ENCODE assay signal across 11 mouse cellular contexts in the genomic region with DNA sequence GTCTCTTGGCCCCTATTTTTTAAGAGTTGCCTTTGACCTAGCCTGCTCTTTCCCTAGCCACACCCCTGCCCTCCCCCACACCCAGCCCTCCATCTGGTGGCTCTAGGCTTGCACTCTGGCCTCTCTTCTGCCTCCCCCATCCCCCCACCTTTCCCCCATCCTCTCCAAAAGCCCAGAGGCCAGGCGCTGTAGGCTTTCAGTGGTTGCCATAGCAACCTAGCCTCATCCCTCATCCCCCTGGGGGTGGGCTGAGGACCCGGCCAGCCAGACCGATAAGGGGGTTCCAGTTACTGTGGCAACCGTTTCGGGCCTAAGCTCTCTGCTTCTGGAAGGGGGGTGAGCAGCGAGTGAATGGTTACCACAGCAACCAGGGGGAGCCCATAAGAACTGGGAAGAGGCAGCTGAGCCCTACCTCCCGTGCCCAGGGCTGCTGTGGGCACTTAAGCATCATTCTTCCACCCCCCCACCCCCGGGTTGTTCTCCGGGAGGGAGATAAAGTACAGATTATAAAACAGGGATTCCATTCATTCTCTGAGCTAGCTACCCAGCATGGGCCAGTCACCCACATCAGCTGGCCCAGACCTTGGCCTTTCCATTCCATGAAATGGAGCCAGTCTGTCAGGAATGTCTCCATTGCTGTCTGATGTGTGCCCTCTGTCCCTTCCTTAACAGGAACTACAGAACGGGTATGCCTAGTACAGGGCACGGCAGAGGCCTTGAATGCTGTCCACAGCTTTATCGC. TPM values are rescaled to one million over a fixed set of nuclear protein-coding genes. Genes with fewer than 3 reads are reported as not detected.
DNase-seq lines count a peak whose midpoint lies in the region; ATAC-seq and TF ChIP-seq lines count a peak whose summit lies in the region.
"Had no signal": no experiment of that assay in that cellular context is flagged by ENCODE, and none has a peak within 500 bp of the region (broad histone marks: within the 10 kb centered on the region; RNA-seq: fewer than 3 reads in every experiment).

No protein-coding gene starts in this region.

- H3K9ac ChIP-seq in forebrain, embryonic 12.5 days: no peak overlapping the region
- H3K9ac ChIP-seq in midbrain, embryonic 16.5 days (ENCODE audit: low read depth, low read length): peak overlapping the region; percentile 43

- peak overlapping the region; percentile 48 for H3K4me2 ChIP-seq in forebrain, embryonic 12.5 days
- H3K4me2 ChIP-seq in midbrain, embryonic 16.5 days (ENCODE audit: low read length): peak overlapping the region; percentile 47

- TF ChIP-seq CTCF in lung, adult 2 months (IDR thresholded peaks at IDR 0.05; ENCODE audit: insufficient read depth, low read length): no peak

- H3K36me3 ChIP-seq in forebrain, embryonic 12.5 days (replicated peaks): peaks cover 54% of the 10 kb centered on the region
- peaks cover 17% of the 10 kb centered on the region for H3K36me3 ChIP-seq in midbrain, embryonic 16.5 days (ENCODE audit: control insufficient read depth, insufficient read depth, low read length)

- H3K4me1 ChIP-seq in forebrain, embryonic 12.5 days: peaks cover 49% of the 10 kb centered on the region
- peaks cover 38% of the 10 kb centered on the region for H3K4me1 ChIP-seq in midbrain, embryonic 16.5 days (ENCODE audit: control insufficient read depth, insufficient read depth, low read length)
- H3K4me1 ChIP-seq in lung, adult 2 months (ENCODE audit: control insufficient read depth, insufficient read depth, low read length): peaks cover 21% of the 10 kb centered on the region

- 14% methylated on average over 12 of the region's 12 CpGs for WGBS in forebrain, embryonic 12.5 days
- 7% methylated on average over 12 of the region's 12 CpGs for WGBS in midbrain, embryonic 16.5 days
- WGBS in lung, adult 2 months: 38% methylated on average over 12 of the region's 12 CpGs

- peak; percentile 95 for ATAC-seq in forebrain, embryonic 12.5 days (ENCODE audit: low FRiP score)
- ATAC-seq in midbrain, embryonic 16.5 days: peak; percentile 88

- peak; percentile 58 to 78 for DNase-seq in frontal cortex, postnatal 10 days (ENCODE audit: low spot score in 2 of 2)
- DNase-seq in frontal cortex, postnatal 36 days (ENCODE audit: low spot score in 2 of 2): no peak
- peak; percentile 70 for DNase-seq in ES-CJ7 (ENCODE audit: low read depth, low spot score)
- DNase-seq in adrenal gland, postnatal 10 days: no peak
- no peak for DNase-seq in lung, adult 2 months
- DNase-seq in testis, postnatal 14 days (ENCODE audit: low spot score): no peak
- DNase-seq: B cell, adult 2 months; kidney, adult 8-10 months had no signal

- peak overlapping the region; percentile 96 for H3K27ac ChIP-seq in forebrain, embryonic 12.5 days
- peak overlapping the region; percentile 92 for H3K27ac ChIP-seq in midbrain, embryonic 16.5 days (ENCODE audit: low read length)

- no peaks in the 10 kb centered on the region for H3K27me3 ChIP-seq in forebrain, embryonic 12.5 days
- H3K27me3 ChIP-seq in midbrain, embryonic 16.5 days (ENCODE audit: control insufficient read depth, insufficient read depth, low read depth, low read length): no peaks in the 10 kb centered on the region

- no peak for TF ChIP-seq POLR2A in lung, adult 2 months (IDR thresholded peaks at IDR 0.05; ENCODE audit: borderline replicate concordance, extremely low read depth, low read depth, low read length)

- peak overlapping the region; percentile 8 for H3K4me3 ChIP-seq in forebrain, embryonic 12.5 days (replicated peaks)
- 0 out of 2 replicates have a peak overlapping the region, but pooled peaks have one; percentile 5 for H3K4me3 ChIP-seq in midbrain, embryonic 16.5 days (ENCODE audit: low read depth, low read length)
- H3K4me3 ChIP-seq in lung, adult 2 months (replicated peaks; ENCODE audit: extremely low read depth, low read depth, low read length): no peak overlapping the region

- H3K9me3 ChIP-seq in forebrain, embryonic 12.5 days: no peaks in the 10 kb centered on the region
- H3K9me3 ChIP-seq in midbrain, embryonic 16.5 days (replicated peaks; ENCODE audit: control insufficient read depth, low read length, poor library complexity, severe bottlenecking): no peaks in the 10 kb centered on the region

RNA-seq across cellular contexts. Expression of gene Nova2, which starts 24.3 kb away (rescaled TPM):
- 10.8 and 11.3 TPM in 2 replicates for polyA plus RNA-seq in forebrain, embryonic 12.5 days (2016; fragmentation: Nextera tagmentation; extraction: Ambion mirVana)
- 11.9 and 14.3 TPM in 2 replicates for polyA plus RNA-seq in midbrain, embryonic 16.5 days (2015; fragmentation: Nextera tagmentation; extraction: Ambion mirVana)
- 1 to 10 TPM; 6.1 to 7.4 TPM for total RNA-seq in adrenal gland, postnatal 10 days (2021)
- 4.2 and 5.0 TPM in 2 replicates for polyA plus RNA-seq in lung, adult 2 months (2012; rRNA removed)

RNA-seq across cellular contexts. Expression of gene Nanos2, which starts 37.2 kb away (rescaled TPM):
- polyA plus RNA-seq in forebrain, embryonic 12.5 days (2016; fragmentation: Nextera tagmentation; extraction: Ambion mirVana): 0.24 and 0.28 TPM in 2 replicates
- 0.52 and 0.79 TPM in 2 replicates for polyA plus RNA-seq in midbrain, embryonic 16.5 days (2015; fragmentation: Nextera tagmentation; extraction: Ambion mirVana)
- total RNA-seq in adrenal gland, postnatal 10 days (2021): not detected
- polyA plus RNA-seq in lung, adult 2 months (2012; rRNA removed): 0.07 and 0.09 TPM in 2 replicates
- polyA plus RNA-seq: liver, embryonic 16.5 days had no signal

RNA-seq across cellular contexts. Expression of gene Ccdc61, which starts 39.7 kb away (rescaled TPM):
- 39.7 and 41.0 TPM in 2 replicates for polyA plus RNA-seq in forebrain, embryonic 12.5 days (2016; fragmentation: Nextera tagmentation; extraction: Ambion mirVana)
- polyA plus RNA-seq in midbrain, embryonic 16.5 days (2015; fragmentation: Nextera tagmentation; extraction: Ambion mirVana): 24.7 and 31.2 TPM in 2 replicates
- 10 to 100 TPM; 12.5 to 13.9 TPM for total RNA-seq in adrenal gland, postnatal 10 days (2021)
- 22.7 and 26.9 TPM in 2 replicates for polyA plus RNA-seq in lung, adult 2 months (2012; rRNA removed)

RNA-seq across cellular contexts. Expression of gene Mypop, which starts 41.1 kb away (rescaled TPM):
- polyA plus RNA-seq in forebrain, embryonic 12.5 days (2016; fragmentation: Nextera tagmentation; extraction: Ambion mirVana): 3.3 and 4.6 TPM in 2 replicates
- polyA plus RNA-seq in midbrain, embryonic 16.5 days (2015; fragmentation: Nextera tagmentation; extraction: Ambion mirVana): 3.9 and 5.1 TPM in 2 replicates
- total RNA-seq in adrenal gland, postnatal 10 days (2021): 1 to 10 TPM; 6.4 to 6.8 TPM
- 7.2 and 10.2 TPM in 2 replicates for polyA plus RNA-seq in lung, adult 2 months (2012; rRNA removed)

RNA-seq across cellular contexts. Expression of gene Irf2bp1, which starts 53.9 kb away (rescaled TPM):
- polyA plus RNA-seq in forebrain, embryonic 12.5 days (2016; fragmentation: Nextera tagmentation; extraction: Ambion mirVana): 36.2 and 39.8 TPM in 2 replicates
- 26.0 and 26.7 TPM in 2 replicates for polyA plus RNA-seq in midbrain, embryonic 16.5 days (2015; fragmentation: Nextera tagmentation; extraction: Ambion mirVana)
- total RNA-seq in adrenal gland, postnatal 10 days (2021): 10 to 100 TPM; 36.9 to 37.2 TPM
- polyA plus RNA-seq in lung, adult 2 months (2012; rRNA removed): 34.7 and 39.9 TPM in 2 replicates

Comparison
In these comparisons a context has a peak if more than half of its experiments do, and no peak if none do; other contexts are left out.
1. DNase-seq: peak in frontal cortex, postnatal 10 days (2 of 2) and ES-CJ7 (single experiment); none in frontal cortex, postnatal 36 days (0 of 2), adrenal gland, postnatal 10 days (single experiment), lung, adult 2 months (single experiment) and testis, postnatal 14 days (single experiment).